Mouse (Mus musculus) bone marrow, adult 2 months (tissue): ENCODE results near the gene Nacc1.

Experiments
- CTCF ChIP-seq: fragments of 200-500 bp; IDR thresholded peaks from 2 replicates; pipeline ENCODE4 v1.5.1; 2011; ENCODE audit warnings: low read length, control low read depth; ENCODE audit not compliant: control insufficient read depth, insufficient read depth
- POLR2A ChIP-seq: fragments of 200-500 bp; IDR thresholded peaks from 2 replicates; pipeline ENCODE4 v1.6.1; 2011; ENCODE audit warnings: low read depth, mild to moderate bottlenecking, control low read depth, low read length, borderline replicate concordance; ENCODE audit not compliant: control insufficient read depth

- TF ChIP-seq CTCF (no peak), POLR2A (no peak)
Observed at GRCm38 (mm10) chr8:84633841-84634584, 53.6 kb downstream of the Nacc1 start.
